Mouse (Mus musculus) layer of hippocampus, postnatal 14 days (tissue): ENCODE measurements around the gene Dhcr24. TPM values are rescaled to one million over a fixed set of nuclear protein-coding genes. Genes with fewer than 3 reads are reported as not detected.

Experiments
- DNase-seq, 2 experiments: peaks; one replicate each; pipeline ENCODE4 v3.0.0; 2021 to 2022; ENCODE audit warnings: low spot score in 2 of 2, mixed read lengths in 1 of 2
- total RNA-seq, 2 experiments: library from RNA; stranded (reverse); gene quantifications; 2 replicates each; pipeline ENCODE4 v1.2.3; 2021

Dhcr24 gene
- total RNA-seq, 2 experiments from 2014 or later: 93.8 to 106 TPM

DNA sequence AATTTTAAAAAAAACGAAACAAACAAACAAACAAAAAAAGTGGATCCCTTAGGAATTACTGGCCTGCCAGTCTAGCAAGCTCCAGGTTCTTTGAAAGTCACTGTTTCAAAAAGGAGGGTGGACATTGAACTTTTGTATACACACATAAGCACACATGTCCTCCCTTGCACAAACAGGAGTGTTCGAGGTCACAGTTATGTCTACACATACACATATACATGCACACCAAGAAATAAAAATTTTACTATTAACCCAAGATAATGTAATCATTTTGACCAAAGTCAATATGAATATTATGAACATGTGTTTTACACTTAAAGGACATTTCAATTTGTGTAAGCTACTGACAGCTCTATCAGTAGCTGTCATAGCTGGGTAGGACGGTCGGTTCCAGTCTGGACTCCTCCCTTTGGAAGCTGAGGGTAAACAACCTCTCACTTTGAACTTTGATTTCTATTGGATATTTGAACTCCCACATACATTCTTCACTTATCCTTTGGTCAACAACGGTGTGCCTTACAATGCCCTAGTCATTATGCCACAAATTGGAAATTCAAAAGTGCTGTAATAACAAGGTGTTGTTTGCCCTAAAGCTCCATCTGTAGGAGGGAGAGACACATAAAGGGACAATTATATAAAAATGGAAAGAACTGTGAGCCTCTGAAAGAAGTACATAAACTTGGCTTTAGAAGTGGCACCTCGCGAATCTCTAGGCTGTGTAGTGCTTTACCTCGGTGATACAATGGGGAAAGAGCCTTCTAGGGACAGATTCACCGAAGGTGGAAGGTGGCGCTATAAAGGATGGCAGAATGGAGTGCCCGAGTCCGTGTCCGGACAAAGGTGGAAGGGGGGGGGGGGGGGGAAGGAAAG is 1.3 kb upstream of the Dhcr24 start:
- no peak for DNase-seq

GRCm38 (mm10) chr4:106560213-106560845 is 509 bp upstream of the Dhcr24 start:
- no peak for DNase-seq

GRCm38 (mm10) chr4:106562006-106562405 is 1.2 kb downstream of the Dhcr24 start:
- DNase-seq: no peak

GRCm38 (mm10) chr4:106562837-106563790 is 2.3 kb downstream of the Dhcr24 start:
- no peak for DNase-seq

DNA sequence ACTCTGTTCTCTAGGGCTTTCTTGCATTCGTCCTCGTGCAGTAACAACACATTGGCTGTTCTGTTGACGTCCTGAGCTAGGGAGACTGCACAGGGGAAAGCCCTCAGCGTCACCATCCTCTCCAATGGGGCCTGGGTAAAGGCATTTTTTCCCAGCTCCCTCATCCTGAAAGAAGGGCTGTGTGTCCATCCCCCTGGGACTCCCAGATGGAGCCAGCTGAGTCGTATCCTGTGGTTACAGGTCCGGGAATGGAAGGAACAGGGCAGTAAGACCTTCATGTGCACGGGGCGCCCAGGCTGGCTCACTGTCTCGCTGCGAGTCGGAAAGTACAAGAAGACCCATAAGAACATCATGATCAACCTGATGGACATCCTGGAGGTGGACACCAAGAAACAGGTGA is 3.3 kb downstream of the Dhcr24 start:
- DNase-seq: no peak

GRCm38 (mm10) chr4:106569680-106570079 is 8.8 kb downstream of the Dhcr24 start:
- no peak for DNase-seq

DNA sequence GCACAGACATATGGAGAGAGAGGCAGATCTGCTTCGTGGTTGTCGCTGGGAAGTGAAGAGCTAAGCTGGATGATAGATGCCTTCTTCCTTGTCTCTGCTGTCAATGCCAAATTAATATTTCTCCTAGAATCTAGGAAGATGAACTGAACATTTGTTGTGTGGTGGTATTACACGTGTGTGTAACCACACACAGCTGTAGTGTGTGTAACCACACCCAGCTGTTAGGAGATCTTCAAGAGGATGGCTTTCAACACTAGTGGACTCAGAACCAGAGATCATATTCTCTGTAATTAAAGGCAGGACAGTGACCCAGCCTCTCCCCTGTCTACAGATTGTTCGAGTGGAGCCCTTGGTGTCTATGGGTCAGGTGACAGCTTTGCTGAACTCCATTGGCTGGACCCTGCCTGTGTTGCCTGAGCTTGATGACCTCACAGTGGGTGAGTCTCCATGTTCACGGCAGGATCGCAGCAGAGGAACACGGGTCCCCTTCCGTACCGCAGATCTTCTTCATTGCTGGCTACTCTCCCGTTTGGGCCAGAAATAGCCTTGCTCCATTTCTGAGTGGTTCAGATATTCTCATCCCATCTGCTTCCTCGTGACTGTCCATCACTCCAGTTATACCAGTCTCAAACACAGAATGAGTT is 10.4 kb downstream of the Dhcr24 start:
- DNase-seq: no peak

DNA sequence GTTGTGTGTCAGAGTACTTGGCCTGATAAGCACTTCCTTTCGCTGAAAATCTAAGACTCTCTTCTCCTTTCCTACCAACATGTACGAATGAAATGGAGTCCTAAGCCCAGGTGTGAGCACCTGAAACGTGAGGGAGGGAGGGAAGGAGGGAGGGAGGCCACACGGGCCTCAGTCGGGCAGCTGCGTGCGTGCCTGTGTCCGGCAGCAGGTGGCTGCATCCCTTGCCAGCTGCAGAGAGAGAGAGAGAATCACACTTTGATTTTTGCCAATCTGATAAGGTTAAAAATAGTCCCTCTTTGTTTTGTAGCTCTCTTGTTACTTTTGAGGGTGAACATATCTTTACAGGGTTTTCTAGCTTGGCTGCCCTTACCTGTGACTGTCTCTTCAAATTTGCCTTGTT is 14.2 kb downstream of the Dhcr24 start:
- DNase-seq: no peak

- DNase-seq: no peak
These were observed 16.7 kb downstream of the Dhcr24 start for GRCm38 (mm10) chr4:106577511-106577910.

DNA sequence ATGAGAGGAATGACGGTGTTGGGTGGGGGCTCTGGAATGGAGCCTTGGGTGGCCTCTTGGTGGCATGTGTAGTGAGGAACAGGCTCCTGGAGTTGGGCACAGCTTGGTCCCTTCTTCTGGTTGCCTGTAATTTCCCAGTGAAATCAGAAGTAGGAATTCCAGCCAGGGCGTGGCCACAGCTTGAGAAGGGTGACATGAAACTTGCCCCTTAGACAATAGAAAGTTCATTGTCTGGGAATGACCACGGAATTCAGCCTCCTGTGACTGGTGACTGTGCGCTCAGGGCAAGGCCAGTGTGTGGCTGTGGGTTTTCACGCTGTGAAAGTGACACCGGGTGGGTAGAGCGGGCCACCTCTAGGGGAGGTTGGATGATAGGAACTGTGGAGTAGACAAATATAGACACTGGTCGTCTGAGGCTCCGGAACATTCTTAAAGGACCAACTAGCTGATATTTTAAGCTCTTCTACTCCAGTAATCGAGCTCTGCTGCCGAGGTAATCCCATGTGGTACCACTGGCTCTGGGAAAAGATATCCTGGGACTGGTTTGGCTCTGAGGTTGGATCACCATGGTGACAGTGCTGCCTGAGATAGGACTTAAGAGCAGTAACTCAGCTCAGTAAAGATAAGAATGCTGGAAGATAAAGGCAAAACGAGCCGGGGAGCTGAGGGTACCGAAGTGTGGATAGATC is 20.5 kb downstream of the Dhcr24 start:
- no peak for DNase-seq

DNA sequence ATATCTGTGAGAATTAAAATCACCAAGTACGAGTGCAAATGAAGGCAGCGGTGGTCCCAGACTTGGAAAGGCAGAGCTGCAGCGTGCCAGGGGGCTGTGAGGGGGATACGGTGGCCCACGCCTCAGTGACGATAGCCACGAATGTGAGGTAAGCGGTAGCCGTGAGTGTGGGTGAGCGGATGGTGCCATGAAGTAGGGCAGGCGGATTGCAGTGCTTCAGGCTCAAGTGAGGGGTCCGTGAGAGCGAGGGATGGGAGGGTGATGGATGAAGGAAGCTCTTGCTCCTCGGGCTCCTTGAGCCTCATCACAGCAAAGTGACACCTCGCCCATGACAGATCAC is 21.0 kb downstream of the Dhcr24 start:
- DNase-seq: no peak

DNA sequence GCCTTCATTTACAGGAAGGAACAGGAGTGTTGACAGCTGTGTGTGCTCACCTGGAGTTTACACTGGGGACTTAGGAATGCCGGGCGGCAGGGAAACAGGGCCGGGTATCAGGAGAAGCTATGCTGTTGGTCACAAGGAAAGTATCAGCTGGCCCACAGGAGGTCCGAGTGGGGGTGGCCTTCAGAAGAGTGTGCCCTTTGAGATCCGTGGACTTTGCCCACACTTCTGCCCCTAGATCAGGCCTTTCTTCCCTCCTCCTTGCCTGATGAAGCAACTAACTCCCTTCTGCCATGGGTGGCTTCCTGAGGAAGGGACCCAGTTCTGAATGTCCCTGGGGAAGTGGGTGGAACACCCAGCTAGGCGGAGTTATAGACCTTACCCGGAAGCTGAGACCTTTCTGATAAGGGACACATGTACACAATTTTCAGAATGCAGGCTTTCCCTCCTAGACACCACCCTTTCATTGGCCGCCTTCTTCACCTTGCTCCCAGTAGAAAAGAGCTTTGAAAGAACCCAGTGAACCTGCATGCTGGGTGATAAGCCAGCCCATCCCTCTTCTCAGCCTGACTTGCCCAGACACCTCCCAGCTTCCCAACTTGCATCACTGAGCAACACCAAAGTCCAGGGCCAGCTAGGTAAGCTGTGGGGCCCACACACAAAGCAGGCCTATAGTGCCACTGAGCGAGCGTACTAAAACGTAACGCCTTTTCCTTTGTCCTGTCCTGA is 21.8 kb downstream of the Dhcr24 start:
- no peak for DNase-seq

- no peak for DNase-seq
These were observed 23.8 kb downstream of the Dhcr24 start for GRCm38 (mm10) chr4:106584665-106585064.

DNA sequence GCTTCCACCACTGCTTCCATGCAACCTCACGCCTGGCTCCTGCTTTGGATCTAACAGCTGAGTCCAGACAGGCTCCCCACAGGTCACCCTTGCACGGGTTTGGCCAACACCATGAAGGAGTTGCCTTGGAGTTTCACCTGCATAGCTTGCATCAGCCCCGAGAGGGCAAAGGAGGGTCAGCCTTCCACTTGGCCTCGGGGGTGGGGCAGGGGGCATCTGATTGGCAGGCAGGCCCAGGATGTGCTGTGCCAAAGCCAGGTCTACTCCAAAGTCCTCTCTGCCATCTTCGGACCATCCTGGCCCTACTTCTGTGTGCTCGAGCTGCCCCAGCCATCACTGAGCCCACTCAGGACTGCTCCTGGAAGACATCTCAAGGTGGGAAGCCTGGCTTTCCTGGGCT is 26.2 kb downstream of the Dhcr24 start:
- no peak for DNase-seq

- no peak for DNase-seq
These were observed 29.3 kb downstream of the Dhcr24 start for GRCm38 (mm10) chr4:106590142-106590541.

DNA sequence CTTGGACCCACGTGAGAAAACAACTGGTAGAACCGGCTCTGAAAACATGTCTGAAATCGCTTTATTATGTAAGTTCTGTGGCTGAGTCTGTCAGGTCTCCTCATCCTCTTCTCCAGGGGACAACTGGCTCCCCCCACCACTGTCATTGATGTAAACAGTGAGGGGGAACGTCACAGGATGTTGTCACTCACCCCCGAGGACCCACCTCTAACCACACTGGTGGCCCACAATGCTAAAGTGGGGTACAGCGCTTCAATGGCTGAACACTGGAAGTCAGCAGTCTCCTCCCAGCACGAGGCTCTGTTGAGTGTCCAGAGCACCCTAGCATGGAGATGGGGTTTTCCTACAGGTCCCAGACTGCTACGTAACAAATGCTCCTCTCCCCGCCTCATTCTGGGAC is 30.0 kb downstream of the Dhcr24 start:
- no peak for DNase-seq

DNA sequence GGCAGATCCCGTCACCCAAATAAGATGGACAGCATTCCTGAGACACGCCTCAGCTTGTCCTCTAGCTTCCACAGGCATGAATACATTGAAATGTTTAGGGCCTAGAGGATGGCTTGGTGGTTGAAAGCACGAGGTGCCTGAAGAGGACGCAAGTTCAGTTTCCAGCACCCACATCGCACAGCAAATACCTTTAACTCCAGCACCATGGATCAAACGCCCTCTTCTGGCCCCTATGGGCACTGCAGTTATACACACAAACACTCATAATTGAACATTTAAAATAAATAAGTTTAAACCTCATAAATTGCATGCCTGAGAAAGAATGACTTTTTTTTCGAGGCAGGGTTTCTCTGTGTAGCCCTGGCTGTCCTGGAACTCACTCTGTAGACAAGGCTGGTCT is 32.8 kb downstream of the Dhcr24 start:
- no peak for DNase-seq

- DNase-seq: no peak
These were observed 35.4 kb downstream of the Dhcr24 start for GRCm38 (mm10) chr4:106596200-106596599.

DNA sequence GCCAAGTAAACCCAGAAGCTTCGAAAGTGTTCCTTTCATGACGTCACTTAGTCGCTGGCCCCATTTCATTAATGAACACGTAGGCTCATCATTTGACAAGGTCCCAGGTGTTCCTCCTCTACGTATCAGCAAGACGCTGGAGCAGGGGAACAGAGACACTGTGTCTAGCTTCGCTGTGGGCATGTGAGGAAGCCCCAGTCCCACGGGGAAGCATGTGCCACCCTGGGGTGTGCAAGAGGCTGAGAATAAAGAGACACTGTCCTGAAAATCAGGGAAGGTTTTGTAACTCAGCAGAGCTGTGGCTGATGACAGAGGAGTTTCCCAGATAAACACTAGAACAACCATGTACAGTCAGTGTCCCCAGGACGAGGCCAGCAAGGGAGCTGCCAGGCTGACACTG is 36.2 kb downstream of the Dhcr24 start:
- no peak for DNase-seq

- no peak for DNase-seq
These were observed 36.9 kb downstream of the Dhcr24 start for GRCm38 (mm10) chr4:106597741-106598140.
